Comparison of ENCODE assay signal across 8 mouse cellular contexts in the genomic region with DNA sequence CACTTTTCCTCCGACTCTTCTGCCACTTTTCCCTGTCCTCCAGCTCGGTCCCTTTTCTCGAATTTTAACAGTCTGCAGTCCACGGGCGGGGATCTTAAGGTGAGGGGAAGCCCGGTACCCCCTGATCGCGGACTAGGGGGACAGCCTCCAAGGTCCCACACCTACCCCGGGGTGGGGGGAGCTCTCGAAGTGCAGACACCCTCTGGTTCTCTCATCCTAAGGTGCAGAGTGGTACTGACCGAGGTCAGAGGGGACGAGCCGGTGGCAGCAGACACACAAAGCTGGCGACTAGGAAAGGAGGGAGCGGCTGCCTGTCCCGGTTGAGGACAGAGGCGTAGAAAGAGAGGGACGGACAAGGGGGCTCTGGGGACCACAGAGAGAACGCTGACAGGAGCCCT. TPM values are rescaled to one million over a fixed set of nuclear protein-coding genes. Genes with fewer than 3 reads are reported as not detected.
A peak's percentile ranks its signal among the peaks of the same experiment; 100 is the strongest.
DNase-seq lines count a peak whose midpoint lies in the region; ATAC-seq and TF ChIP-seq lines count a peak whose summit lies in the region.

No protein-coding gene starts in this region.

- no peak for TF ChIP-seq CTCF in thymus, adult 2 months (IDR thresholded peaks at IDR 0.05; ENCODE audit: borderline replicate concordance, control insufficient read depth, extremely low read depth, insufficient read depth, low read length, poor library complexity)

- H3K9ac ChIP-seq in hindbrain, embryonic 15.5 days: peak overlapping the region; percentile 93
- peak overlapping the region; percentile 96 for H3K9ac ChIP-seq in midbrain, embryonic 12.5 days (replicated peaks)

- peak overlapping the region; percentile 92 for H3K27ac ChIP-seq in thymus, adult 2 months (ENCODE audit: control insufficient read depth, insufficient read depth, low read length)
- peak overlapping the region; percentile 86 for H3K27ac ChIP-seq in hindbrain, embryonic 15.5 days (replicated peaks)
- peak overlapping the region; percentile 94 for H3K27ac ChIP-seq in midbrain, embryonic 12.5 days (replicated peaks)

- no peaks in the 10 kb centered on the region for H3K27me3 ChIP-seq in thymus, adult 2 months (ENCODE audit: control insufficient read depth, insufficient read depth, low read length)
- no peaks in the 10 kb centered on the region for H3K27me3 ChIP-seq in hindbrain, embryonic 15.5 days
- no peaks in the 10 kb centered on the region for H3K27me3 ChIP-seq in midbrain, embryonic 12.5 days

- peak overlapping the region; percentile 83 for H3K4me2 ChIP-seq in hindbrain, embryonic 15.5 days
- peak overlapping the region; percentile 74 for H3K4me2 ChIP-seq in midbrain, embryonic 12.5 days (replicated peaks)

- peak overlapping the region; percentile 97 for H3K4me3 ChIP-seq in thymus, adult 2 months (ENCODE audit: control insufficient read depth, insufficient read depth, low read length)
- H3K4me3 ChIP-seq in hindbrain, embryonic 15.5 days: peak overlapping the region; percentile 97
- H3K4me3 ChIP-seq in midbrain, embryonic 12.5 days: peak overlapping the region; percentile 85

- H3K36me3 ChIP-seq in thymus, adult 2 months (ENCODE audit: control insufficient read depth, insufficient read depth, low read length): no peaks in the 10 kb centered on the region
- no peaks in the 10 kb centered on the region for H3K36me3 ChIP-seq in hindbrain, embryonic 15.5 days
- no peaks in the 10 kb centered on the region for H3K36me3 ChIP-seq in midbrain, embryonic 12.5 days

- H3K4me1 ChIP-seq in thymus, adult 2 months (replicated peaks; ENCODE audit: control insufficient read depth, insufficient read depth, low read length): peaks cover 21% of the 10 kb centered on the region
- H3K4me1 ChIP-seq in hindbrain, embryonic 15.5 days (replicated peaks): peaks cover 27% of the 10 kb centered on the region
- H3K4me1 ChIP-seq in midbrain, embryonic 12.5 days: peaks cover 24% of the 10 kb centered on the region

- DNase-seq in frontal cortex, postnatal 14 days (ENCODE audit: low spot score in 2 of 2): peak; percentile 14 to 31
- DNase-seq in frontal cortex, postnatal 36 days (ENCODE audit: low spot score in 2 of 2): no peak
- peak; percentile 51 for DNase-seq in thymus, adult 2 months
- no peak for DNase-seq in thymus, adult 18-20 months
- no peak for DNase-seq in cerebellum, postnatal 14 days
- no peak for DNase-seq in layer of hippocampus, postnatal 10 days (ENCODE audit: low spot score in 2 of 2)

- no peak for TF ChIP-seq POLR2A in thymus, adult 2 months (IDR thresholded peaks at IDR 0.05; ENCODE audit: control insufficient read depth, extremely low read depth, insufficient read depth, low read length, poor library complexity)

- H3K9me3 ChIP-seq in hindbrain, embryonic 15.5 days: no peaks in the 10 kb centered on the region
- H3K9me3 ChIP-seq in midbrain, embryonic 12.5 days: no peaks in the 10 kb centered on the region

- WGBS in thymus, adult 2 months: under 1% methylated on average over 19 of the region's 19 CpGs
- 0% methylated on average over 19 of the region's 19 CpGs for WGBS in hindbrain, embryonic 15.5 days
- WGBS in midbrain, embryonic 12.5 days: under 1% methylated on average over 19 of the region's 19 CpGs

- no peak; the same call in none of the 2 replicates for ATAC-seq in hindbrain, embryonic 15.5 days (ENCODE audit: low FRiP score, low read depth)
- no peak; the same call in 1 of the 2 replicates for ATAC-seq in midbrain, embryonic 12.5 days (ENCODE audit: low FRiP score, low read depth)

RNA-seq across cellular contexts. Expression of a gene that starts 0.6 kb away (rescaled TPM):
- polyA plus RNA-seq in thymus, adult 2 months (2012; rRNA removed): 196 TPM in 2 replicates
- 83.0 and 88.0 TPM in 2 replicates for polyA plus RNA-seq in hindbrain, embryonic 15.5 days (2015; fragmentation: Nextera tagmentation; extraction: Ambion mirVana)
- 150 and 151 TPM in 2 replicates for polyA plus RNA-seq in midbrain, embryonic 12.5 days (2016; fragmentation: Nextera tagmentation; extraction: Ambion mirVana)
- total RNA-seq in layer of hippocampus, postnatal 10 days (2021): 10 to 100 TPM; 55.9 to 63.8 TPM

RNA-seq across cellular contexts. Expression of a gene that starts 25.2 kb away (rescaled TPM):
- polyA plus RNA-seq in thymus, adult 2 months (2012; rRNA removed): 544 TPM in 2 replicates
- 411 and 428 TPM in 2 replicates for polyA plus RNA-seq in hindbrain, embryonic 15.5 days (2015; fragmentation: Nextera tagmentation; extraction: Ambion mirVana)
- 730 and 734 TPM in 2 replicates for polyA plus RNA-seq in midbrain, embryonic 12.5 days (2016; fragmentation: Nextera tagmentation; extraction: Ambion mirVana)
- total RNA-seq in layer of hippocampus, postnatal 10 days (2021): 100 to 1,000 TPM; 179 to 207 TPM

RNA-seq across cellular contexts. Expression of a gene that starts 55.5 kb away (rescaled TPM):
- 60.8 and 80.1 TPM in 2 replicates for polyA plus RNA-seq in thymus, adult 2 months (2012; rRNA removed)
- 84.7 and 85.0 TPM in 2 replicates for polyA plus RNA-seq in hindbrain, embryonic 15.5 days (2015; fragmentation: Nextera tagmentation; extraction: Ambion mirVana)
- 115 and 116 TPM in 2 replicates for polyA plus RNA-seq in midbrain, embryonic 12.5 days (2016; fragmentation: Nextera tagmentation; extraction: Ambion mirVana)
- 10 to 100 TPM; 73.4 to 78.0 TPM for total RNA-seq in layer of hippocampus, postnatal 10 days (2021)

Comparison
In these comparisons a context has a peak if more than half of its experiments do, and no peak if none do; other contexts are left out.
1. DNase-seq: peak in frontal cortex, postnatal 14 days (2 of 2) and thymus, adult 2 months (single experiment); none in frontal cortex, postnatal 36 days (0 of 2), thymus, adult 18-20 months (0 of 2), cerebellum, postnatal 14 days (0 of 2) and layer of hippocampus, postnatal 10 days (0 of 2).
2. Peak in every context shown above with its lines, with median percentiles within 50 percentile points of each other: H3K27ac ChIP-seq and H3K4me3 ChIP-seq.